Mouse (Mus musculus) heart, adult 9 months (tissue): ENCODE data around the gene Cyp21a1.
A peak's percentile ranks its signal among the peaks of the same experiment; 100 is the strongest.
"Not testable (repeated sequence)": the region's sequence is repeated elsewhere in the genome, so short reads cannot be mapped to it uniquely, and the experiment has no call there.

Experiments
- DNase-seq, 2 experiments: peaks; one replicate each; pipeline ENCODE4 v3.0.0; 2022; ENCODE audit warnings: low spot score in 2 of 2

Cyp21a1 gene

DNA sequence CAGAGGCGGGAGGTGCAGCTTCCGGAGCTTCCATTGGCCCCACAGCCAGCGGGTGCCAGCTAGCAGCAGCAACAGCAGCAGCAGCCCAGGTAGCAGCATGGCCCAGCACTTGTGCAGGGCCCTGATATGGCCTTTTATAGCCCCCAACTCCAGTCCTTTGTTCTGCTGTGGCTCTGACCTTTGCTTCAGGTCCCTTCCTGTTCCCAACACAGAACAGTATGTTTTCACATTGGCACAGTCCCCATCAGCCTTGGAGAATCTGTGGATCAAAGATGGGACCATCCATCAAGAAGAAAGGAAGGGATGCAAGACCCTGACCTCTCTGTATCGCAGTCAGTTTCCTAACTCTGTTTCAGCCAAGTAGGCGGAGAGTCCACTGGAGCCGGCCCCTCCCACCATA lies at the start of gene Cyp21a1:
Cyp21a1 (minus strand) TSS at position 261 of the 400 bp plus-strand sequence.
- DNase-seq = not testable (repeated sequence)

DNA sequence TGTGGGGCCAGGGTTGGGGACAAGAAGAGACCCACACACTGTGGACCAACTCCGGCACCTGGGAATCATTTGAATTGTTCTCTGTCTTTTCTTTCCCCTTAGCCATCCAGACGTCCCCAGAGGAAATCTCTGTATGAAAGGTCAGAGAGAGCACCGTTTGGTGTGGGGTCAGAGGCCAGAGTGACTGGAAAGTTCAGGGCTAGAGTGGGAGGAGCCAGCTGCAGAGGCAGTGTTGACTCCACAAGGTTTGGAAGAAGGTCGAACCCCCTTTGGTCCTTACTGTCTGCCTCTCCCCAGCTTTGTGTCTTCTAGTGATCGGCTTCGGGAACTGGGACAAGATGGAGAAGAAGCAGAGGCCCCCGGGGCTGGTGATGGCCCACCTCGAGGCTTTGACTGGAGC lies 49.1 kb upstream of the Cyp21a1 start:
- no peak for DNase-seq

DNA sequence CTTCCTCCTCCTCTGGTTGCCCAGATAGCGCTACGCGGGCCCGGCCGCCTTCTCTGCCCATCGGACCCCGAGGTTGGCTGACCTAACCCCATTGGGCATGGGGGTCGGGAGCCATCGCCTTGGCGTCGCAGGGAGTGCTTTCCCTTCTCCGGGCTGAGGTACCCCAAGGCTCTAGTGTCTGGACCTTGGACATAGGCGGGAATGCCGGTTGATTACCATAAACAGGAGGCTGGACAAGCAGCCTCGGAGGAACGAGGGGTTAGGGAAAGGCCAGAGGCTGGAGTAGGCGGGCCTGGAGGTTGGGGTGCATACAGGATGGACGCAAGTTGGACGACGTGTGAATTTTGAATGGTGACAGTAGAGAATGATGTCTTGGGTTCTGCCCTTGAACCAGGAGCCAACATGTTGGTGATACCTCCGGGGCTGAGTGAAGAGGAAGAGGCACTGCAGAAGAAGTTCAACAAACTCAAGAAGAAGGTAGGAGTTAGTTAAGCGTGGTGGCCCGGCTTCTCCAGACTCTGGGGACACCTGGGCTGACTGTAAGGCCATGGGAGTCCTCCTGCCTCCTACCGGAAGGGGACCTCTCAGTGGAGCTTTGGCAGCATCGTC lies 46.3 kb upstream of the Cyp21a1 start:
- no peak for DNase-seq

DNA sequence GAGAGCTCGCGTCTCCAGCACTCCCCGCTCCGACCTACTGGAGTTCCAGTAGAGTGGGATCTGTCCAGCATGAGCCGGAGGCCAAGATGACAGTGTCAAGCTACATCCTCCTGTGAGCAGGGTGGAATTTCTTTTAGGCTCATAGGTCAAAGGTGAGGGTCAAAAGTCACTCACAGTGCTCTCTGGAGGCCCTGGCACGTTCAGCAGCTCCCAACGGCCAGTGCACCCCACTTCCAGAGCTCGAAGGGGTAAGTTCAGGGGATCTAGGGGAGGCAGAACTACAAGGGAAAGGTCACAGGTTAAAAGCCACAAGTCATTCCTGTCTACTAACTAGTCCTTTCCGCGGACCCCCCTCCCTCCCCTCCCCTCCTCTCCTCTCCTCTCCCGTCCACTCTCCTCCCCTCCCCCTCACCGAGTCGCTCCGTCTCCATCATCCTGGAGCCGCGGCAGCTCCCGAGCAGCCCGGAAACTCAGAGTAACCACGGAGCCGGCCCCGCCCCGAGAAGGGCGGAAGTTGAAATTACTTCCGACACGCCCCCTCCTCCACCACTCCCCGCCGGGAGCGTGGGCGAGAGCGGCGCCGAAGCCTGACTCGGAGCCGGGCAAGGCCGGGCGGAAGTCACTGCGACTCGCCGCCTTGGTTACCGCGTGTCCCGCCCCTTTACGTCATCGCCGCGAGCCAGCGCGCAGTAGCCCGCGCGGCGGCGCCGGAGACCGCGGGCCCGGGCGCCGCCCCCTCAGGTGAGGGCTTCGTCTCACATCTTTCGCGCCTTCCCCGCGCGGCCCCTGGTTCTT lies 45.6 kb upstream of the Cyp21a1 start, which contains the start of the genes Skiv2l and Nelfe:
Skiv2l (minus strand) TSS at position 489 of the 795 bp plus-strand sequence.
Nelfe (plus strand) TSS at position 670 of the 795 bp plus-strand sequence.
- peak; percentile 93 to 97 for DNase-seq

DNA sequence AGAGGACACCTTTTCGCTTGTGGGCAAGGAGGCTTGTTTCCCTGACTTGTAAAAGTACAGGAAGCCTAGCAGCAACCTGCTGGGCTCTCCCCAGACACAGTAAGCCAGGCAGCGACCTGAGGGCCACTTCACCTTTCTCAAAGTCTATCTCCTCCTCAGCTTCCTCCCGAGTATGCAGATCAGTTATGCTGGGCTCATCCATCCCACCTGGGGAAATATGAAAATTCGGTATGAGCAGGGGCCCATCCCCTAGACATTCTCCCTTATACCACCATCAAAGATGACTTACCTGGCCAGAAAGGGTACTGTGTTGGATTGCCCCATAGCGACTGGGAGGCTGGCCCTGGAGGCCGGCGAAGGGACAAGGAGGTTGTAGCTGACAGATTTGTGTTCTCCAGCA lies 43.3 kb upstream of the Cyp21a1 start:
- no peak for DNase-seq

DNA sequence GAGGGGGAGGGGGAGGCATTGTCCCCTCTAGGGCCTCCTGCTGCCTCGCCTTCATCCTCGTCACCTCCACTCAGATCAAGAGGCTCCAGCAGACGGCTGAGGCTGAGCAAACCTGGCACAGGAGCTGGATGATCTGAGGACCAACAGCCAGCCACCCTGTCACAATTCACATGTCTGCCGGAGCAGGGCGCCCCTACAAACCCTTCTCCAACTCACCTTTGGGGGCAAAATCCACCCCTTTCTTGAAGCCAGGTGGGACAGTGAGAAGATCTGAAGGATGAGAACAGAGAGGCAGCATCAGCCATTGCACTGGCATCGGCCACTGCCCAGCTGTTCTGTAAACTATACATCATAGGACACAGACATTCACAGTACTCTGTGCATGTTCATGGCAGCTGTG lies 42.8 kb upstream of the Cyp21a1 start:
- no peak for DNase-seq

DNA sequence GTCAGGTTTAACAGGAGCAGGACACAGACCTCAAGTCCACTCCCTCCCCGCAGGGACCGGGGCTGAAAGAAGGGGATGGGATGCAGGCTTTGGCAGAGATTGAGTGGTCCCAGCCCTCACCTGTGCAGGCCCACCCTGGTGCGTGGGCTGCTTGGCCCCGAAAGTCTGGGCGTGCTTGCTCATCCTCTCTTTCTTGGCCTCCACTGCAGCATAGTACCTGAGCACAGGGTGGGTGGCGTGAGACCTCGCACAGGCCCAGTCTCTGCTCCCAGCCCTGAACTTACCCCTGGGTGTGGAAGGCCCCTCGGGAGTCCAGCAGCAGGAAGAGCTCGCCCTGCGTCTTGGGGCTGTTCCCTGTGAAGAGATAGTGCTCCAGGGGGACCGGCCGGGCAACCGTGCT lies 40.5 kb upstream of the Cyp21a1 start:
- no peak for DNase-seq

DNA sequence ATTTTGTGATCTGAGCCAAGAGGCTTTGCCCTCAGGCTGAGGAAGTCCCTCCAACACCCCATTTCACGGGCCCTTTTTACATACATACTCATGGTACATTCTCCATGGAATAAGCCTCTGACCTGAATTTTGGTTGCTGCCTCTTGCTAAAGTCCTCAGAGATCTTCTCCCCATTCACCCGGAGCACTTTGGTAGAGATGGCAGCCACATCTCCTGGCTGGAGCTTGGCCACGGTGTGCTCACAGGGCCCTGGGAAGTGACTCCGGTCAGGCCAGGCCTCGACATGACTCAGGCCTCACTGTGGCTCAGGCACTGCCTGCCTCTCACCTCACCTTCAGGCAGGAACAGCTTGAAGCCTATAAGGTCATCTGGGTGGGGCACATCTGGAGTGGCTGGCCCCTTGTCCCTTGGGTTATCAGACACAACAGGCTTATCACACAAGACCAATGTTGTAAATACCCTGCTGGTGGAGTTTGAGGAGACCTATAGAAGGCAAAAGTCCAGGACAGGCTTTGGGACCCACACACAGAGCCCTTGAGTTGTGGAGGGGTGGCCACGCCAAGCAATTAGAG lies 36.5 kb upstream of the Cyp21a1 start:
- DNase-seq = no peak

DNA sequence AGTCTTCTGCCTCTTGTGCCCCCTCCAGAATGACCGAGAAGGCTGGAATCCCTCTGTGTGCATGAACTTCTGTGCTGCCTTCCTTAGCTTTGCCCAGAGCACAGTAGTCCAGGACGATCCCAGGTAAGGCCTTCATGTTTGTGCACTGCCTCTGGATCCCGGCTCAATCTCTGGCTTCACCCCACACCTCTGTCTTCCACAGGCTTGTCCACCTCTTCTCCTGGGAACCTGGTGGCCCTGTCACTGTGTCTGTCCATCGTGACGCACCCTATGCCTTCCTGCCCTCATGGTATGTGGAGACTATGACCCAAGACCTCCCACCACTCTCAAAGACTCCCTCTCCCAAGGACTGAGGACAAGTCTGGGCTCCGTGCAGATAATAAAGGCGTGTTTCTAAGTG lies 34.4 kb upstream of the Cyp21a1 start:
- DNase-seq = no peak

DNA sequence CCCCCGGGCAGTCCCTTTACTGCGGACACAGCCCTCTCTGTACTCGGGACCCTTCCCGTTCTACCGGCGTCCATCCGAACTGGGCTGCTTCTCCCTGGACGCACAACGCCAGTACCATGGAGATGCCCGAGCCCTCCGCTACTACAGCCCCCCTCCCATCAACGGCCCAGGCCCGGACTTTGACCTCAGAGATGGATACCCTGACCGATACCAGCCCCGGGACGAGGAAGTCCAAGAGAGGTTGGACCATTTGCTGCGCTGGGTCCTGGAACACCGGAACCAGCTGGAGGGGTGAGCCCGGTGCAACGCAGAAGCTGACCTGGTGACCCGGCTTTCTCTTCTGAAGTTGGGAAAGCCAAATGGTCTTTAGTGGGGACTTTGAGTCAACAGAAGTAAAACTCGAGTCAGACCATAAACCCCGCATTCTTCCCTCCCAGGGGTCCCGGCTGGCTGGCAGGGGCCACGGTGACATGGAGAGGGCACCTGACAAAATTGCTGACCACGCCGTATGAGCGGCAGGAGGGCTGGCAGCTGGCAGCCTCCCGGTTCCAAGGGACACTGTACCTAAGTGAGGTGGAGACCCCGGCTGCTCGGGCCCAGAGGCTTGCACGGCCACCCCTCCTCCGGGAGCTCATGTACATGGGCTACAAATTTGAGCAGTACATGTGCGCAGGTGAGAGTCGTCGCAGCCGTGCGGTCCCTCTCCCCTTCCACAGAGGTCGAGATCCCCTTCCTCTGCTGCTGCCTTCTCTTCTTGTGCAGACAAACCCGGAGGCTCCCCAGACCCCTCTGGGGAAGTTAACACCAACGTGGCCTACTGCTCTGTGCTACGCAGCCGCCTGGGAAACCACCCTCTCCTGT lies 33.3 kb upstream of the Cyp21a1 start:
- DNase-seq = peak; percentile 11 to 30

DNA sequence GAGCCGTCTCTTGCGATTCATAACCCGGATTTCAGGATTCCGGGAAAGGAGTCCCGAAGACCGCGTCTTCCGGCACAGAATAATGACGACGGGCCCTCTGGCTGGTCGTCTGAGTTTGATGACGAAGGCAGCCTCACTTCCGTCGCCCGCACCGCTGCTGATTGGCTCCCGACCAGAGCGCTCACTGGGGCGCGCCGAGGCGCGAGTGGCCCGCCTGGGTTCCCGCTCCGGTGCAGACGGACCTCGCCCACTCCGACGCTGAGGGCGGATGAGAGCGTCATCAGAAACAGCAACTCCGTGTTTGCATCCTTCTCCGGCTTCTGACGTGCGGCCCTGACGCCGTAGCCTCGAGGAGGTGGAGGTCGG lies 32.5 kb upstream of the Cyp21a1 start, which contains the start of the genes Stk19 and Dxo:
Stk19 (minus strand) TSS at position 90 of the 366 bp plus-strand sequence.
Dxo (plus strand) TSS at position 164 of the 366 bp plus-strand sequence.
- peak; percentile 95 to 97 for DNase-seq

DNA sequence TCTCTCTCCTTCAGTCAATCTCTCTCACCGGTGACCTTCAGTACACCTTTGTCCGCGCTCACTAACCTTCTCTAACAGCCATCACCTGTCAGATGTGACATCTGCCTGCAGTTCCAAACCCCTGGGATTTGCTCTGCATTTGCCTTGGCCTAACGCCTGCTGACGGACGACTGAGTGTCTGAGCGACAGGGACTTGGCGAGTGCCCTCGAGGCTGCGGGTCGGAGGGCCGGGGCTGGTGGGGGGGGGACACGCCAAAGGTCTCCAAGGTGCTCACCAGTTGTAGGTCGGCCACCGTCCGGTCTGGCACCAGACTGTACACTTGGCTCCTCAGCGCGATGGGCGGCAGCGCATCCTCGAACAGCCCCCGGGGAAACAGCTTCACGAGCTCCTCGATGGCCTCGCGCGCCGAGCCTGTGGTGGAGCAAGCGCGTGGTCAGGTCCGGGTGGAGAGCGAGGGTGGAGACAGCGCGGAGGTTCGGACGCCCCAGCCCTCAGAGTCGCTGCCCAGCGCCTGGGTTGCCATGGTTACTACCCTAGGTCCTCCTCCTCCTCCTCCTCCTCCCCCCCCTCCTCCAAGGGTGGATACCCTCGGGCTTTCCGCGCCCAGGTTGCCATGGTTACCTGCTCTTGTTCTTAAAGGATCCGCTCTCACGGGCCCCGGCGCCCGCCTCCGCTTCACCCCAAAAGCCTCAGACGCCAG lies 31.9 kb upstream of the Cyp21a1 start:
- no peak for DNase-seq

DNA sequence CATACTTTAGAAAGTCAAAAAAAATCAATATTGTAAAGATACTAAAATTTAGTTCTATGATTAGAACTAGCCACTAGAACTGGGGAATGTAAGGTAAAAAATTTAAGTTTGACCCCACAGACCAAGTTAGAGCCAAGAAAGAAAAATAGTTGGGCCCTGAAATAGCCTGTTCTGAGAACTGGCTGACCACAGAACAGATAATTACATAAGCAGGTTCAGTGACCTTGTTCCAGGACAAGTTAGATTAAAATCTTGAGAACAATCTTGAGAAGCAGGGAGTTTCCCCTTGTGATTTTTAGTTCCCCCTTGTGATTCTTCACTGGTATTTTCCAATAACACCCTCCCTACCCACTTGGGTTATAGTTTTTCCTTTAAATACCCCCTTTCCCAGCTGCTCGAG lies 26.4 kb upstream of the Cyp21a1 start:
- not testable (repeated sequence) for DNase-seq

DNA sequence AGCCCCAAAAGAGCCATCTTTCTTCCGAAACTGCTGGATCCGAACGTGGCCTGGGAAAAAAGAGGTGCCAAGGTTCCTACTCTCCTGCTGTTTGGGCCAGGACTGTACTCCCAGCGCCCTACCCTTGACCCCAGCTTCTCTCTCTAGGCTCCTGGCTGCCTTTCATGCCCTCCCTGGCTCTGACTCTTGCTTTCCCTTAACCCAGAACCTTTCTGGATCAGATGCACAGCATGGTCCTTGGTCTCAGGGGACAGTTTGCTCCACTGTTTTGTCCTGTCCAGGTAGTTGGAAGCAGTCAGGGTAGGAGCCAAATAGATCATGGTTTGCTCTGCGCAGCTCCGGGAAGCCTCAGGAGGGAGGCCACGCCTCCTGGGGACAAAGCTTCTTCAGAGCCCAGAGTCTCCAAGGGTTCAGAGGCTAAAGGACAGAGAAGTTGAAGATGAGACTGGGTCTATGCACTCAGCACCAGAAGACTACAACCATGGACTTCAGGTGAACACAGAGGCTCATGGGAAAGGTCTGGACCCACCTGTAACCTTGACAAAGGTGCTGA lies 10.5 kb upstream of the Cyp21a1 start:
- DNase-seq = no peak

DNA sequence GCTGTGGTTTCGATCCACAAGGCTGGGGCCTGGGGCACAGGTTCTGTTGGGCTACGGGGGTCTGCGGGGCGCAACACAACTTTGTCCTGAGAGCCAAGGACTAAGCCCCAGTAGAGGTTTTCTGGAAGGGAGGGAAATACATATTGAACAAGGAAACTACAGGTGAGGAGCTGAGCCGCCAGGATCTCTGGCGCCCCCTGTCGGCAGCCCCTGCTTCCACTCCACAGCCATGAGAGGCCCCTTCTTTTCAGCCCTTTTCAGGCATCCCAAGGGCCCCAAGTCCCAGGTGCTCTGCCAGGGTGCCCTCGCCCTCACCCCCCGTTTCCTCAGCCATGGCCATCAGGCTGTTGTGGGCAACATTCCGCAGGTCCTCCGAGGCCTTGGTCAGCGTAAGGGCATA lies 9.4 kb upstream of the Cyp21a1 start:
- DNase-seq = not testable (repeated sequence)

DNA sequence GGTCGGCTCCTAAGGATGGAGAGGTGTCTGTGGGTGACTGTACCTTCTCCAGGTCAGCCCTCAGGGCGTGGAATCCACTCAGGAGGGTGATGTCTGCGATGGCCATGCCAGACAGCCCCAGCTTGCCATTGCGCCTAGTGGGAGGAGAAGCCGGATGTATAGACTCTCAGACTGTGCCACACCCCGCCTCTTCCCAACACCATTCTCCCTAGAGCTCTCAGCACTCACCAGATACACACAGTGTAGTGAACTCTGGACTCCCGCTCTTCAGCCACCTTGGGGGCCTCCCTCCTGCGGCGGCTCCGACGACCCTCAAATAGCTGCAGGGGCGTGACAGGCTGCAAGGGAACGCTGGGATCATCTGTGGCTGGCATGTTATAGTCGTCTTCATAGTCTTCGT lies 6.9 kb upstream of the Cyp21a1 start:
- no peak for DNase-seq

DNA sequence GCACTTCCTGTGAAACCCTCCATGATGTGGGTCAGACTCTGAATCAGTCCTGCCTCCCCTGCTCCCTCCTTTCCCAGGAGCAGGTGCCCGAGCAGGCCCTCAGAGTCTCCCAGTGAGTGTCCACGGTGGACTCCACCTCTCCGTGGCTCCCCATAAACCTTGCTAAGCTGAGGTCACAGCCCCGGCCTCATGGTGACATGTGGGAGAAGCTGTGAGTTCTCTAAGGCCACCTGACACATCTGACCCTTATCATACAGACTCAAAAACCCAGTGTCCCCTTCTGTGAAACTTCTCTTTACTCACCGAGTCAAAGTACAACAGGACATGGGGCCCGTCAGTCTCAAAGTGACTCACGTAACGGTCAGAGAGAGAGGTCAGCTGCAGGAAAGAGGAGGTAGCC lies 6.5 kb upstream of the Cyp21a1 start:
- DNase-seq = not testable (repeated sequence)

DNA sequence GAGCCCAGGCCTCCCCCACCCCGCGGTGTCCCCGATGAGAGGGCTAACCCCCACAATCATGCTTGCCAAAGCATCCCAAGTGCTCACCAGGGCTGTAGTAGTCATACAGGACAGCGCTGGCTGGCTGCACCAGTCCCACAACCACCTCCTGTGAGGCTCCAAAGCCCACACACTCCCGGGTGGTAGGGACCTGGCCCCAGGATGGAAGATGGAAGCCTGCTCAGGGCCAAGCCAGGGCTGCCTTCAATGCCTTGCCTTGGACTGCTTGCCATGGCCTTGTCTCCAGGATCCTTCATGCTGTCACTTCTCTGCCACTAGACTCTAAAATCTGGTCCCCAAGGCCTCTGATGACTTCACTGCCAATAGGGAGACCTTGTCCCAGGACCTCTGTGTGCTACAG lies 6.0 kb upstream of the Cyp21a1 start:
- DNase-seq = not testable (repeated sequence)

DNA sequence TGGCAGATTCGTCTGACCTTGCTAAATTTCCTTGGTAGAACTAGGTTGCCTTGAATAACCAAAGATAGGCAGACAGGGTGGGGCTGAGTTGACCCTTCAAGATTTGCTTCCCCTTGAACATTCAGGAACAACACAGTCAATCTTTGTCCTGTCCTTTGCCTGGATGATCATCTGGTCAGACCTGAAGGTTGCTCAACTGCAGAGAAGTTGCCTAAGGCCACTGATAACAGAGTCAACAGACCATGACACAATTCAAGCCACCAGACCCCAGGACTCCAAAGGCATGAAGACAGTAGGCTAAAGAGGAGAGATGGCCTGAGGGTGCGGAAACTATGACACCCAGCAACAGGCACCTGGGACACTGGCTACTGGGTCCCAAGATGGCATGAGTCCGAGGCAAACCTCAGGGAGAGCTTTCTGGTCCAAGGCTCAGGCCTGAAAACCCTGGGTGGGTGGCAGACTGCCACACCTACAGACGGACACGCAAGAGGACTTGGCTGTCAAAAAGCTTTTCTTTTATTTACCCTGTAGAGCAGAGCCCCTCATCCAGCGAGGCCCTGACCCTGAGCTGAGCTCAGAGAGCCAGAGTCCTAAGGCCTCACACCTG lies 4.3 kb upstream of the Cyp21a1 start:
- no peak for DNase-seq

DNA sequence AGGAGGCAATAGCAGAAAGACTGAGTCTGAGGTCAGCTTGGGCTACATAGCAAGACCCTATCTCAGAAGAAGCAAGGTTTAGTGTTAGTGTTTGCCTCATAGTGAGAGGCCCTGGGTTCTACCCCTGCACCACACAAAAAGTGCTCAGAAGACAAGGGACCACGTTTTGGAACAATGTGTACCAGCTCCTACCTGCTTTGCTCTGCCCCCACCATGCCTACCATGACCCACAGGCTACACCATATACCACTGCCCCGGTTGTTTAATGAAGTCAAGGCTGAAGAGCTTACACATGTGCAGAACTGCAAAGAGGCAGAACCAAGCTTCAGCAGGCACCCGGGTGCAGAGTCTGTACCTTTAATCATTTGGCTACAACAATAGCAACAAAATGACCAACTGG lies 2.8 kb upstream of the Cyp21a1 start:
- DNase-seq = no peak
